Mouse (Mus musculus): ENCODE data around the gene Ctc1. TPM values are rescaled to one million over a fixed set of nuclear protein-coding genes. Genes with fewer than 3 reads are reported as not detected.
"Not testable (repeated sequence)": the region's sequence is repeated elsewhere in the genome, so short reads cannot be mapped to it uniquely, and the experiment has no call there.

The Ctc1 gene
- total RNA-seq, 2 experiments from 2014 or later, result 10.9 to 13.9 TPM

DNA sequence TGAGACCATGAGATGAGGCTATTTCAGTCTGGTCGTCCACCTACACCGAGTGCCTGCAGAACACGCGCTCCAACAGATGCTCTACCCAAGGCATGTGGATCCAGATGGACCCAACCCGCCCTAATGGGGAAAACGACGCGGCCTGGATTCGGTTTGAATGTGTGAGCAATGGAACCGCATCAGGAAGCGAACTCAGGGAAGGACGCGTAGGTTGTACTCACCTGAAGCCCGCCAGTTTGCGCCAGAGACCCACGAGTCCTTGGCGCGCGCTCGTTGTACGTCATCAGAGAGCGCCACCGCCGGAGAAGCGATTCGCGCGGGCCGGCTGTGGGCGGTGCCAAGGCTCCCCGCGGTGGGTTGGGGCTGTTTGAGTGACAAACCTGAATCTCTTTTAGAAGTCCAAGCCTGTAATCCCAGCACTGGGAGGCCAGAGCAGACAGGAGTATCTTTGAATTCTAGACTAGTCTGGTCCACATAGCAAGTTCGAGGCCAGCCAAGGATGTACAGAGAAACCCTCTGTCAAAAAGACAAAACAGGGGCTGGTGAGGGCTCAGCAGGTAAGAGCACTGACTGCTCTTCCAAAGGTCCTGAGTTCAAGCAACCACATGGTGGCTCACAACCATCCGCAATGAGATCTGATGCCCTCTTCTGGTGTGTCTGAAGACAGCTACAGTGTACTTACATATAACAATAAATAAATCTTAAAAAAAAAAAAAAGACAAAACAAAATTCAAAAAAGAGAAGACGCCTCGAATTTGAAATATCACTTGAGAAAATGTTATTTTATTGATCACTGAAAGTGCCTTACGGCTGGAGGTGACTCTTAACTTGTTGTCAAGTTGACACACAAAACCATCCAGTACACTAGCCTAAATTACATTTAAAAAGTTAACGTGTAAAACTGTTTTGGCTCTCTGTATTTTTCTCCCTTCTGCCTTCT lies 7.3 kb upstream of the Ctc1 start, which contains the start of gene Pfas:
Pfas (minus strand) TSS at position 279 of the 940 bp plus-strand sequence.
- peak; percentile 87 to 91 for DNase-seq

DNA sequence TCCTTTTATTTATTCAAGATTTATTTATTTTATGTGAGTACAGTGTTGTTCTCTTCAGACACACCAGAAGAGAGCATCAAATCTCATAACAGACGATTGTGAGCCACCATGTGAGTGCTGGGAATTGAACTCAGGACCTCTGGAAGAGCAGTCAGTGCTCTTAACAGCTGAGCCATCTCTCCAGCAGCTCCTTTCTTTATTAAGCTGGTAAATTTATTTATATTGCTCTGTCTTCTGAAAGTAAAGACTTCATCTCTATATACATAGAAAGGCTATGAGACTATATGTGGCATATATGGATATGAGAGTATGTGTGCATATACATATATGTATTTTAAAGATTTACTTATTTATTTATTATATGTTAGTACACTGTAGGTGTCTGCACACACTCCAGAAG lies 6.2 kb upstream of the Ctc1 start:
- no peak for DNase-seq

- no peak for DNase-seq
These were observed 5.0 kb upstream of the Ctc1 start for GRCm38 (mm10) chr11:69010400-69011323.

GRCm38 (mm10) chr11:69011445-69011844 lies 4.3 kb upstream of the Ctc1 start:
- not testable (repeated sequence) for DNase-seq

- peak; percentile 94 to 96 for DNase-seq
These were observed 3.6 kb upstream of the Ctc1 start for GRCm38 (mm10) chr11:69012071-69012601.

GRCm38 (mm10) chr11:69016755-69017154 lies 1.0 kb downstream of the Ctc1 start:
- DNase-seq, result no peak

- DNase-seq, result no peak
These were observed 5.0 kb downstream of the Ctc1 start for GRCm38 (mm10) chr11:69020691-69021090.

DNA sequence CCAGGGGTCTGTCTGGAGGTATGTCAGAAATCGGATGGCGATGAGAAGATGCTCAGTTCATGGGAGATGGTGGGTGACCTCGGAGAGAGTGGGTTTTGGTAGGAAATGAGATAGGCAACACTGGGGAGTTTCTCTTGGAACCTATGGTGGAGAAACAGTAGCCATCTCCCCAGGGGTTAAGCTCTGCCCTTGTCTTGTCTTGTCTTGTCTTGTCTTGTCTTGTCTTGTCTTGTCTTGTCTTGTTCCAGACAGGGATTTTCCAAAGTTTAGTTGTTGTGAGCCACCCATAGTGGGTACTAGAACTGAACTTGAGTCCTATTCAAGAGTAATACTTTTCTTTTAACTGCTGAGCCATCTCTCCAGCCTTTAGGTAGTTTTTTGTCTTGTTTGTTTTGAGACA lies 10.9 kb downstream of the Ctc1 start:
- DNase-seq, result no peak

- no peak for DNase-seq
These were observed 13.1 kb downstream of the Ctc1 start for GRCm38 (mm10) chr11:69028805-69029204.

- peak in 1 of 2 experiments; percentile 25 for DNase-seq
These were observed 17.8 kb downstream of the Ctc1 start for GRCm38 (mm10) chr11:69033552-69033951.

GRCm38 (mm10) chr11:69034585-69034984 lies 18.9 kb downstream of the Ctc1 start:
- DNase-seq, result no peak

DNA sequence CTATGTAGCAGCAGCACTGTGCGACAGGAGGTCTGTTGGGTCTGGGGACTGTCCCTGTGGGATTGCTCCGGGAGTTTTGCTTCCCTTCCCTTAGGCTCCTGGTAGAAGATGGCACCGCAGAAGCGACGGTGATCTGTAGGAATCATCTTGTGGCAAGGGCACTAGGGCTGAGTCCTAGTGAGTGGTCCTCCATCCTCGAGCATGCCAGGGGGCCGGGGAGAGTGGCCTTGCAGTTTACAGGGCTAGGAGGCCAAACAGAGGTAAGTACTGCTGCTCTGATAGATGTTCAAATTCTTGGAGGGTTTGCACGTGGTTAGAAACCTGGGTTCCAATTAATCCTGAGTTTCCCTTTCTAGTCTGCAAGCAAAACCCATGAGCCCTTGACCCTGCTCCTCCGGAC lies 19.7 kb downstream of the Ctc1 start:
- DNase-seq, result no peak

- DNase-seq, result peak; percentile 91 to 94
These were observed 20.1 kb downstream of the Ctc1 start for GRCm38 (mm10) chr11:69035849-69036248.

DNA sequence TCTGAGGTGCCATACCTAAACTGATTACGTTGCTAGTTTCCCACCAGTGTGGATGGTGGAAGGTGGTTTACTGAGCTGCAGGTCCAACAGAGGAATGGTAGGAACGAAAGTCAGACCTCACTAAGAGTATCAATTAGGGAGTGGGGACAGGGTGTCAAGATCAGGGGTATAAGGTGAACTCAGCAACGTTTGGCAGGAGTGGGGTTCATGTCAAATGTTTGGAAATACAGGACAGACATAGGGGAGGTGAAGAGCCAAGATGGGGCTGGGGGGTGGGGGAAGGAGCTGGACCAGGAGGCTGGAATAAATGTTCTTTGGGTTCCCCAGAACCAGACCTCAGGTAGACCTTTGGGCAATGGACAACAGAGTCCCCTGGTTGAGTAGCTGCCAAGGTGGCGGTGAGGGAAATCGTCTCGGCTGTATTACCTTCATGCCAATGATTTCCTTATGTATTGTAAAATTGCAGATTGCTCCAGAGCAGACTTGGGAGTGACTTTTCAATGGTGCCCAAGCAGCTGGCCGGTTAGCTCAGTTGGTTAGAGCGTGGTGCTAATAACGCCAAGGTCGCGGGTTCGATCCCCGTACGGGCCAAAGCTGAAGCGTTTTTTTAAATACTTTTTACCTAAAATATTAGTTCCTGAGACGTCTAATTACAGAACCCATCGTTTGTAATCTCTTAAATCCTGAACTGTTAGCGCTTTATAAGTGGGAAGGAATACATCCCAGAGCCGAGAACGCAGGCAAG lies 20.9 kb downstream of the Ctc1 start:
- DNase-seq, result peak; percentile 91 to 96

DNA sequence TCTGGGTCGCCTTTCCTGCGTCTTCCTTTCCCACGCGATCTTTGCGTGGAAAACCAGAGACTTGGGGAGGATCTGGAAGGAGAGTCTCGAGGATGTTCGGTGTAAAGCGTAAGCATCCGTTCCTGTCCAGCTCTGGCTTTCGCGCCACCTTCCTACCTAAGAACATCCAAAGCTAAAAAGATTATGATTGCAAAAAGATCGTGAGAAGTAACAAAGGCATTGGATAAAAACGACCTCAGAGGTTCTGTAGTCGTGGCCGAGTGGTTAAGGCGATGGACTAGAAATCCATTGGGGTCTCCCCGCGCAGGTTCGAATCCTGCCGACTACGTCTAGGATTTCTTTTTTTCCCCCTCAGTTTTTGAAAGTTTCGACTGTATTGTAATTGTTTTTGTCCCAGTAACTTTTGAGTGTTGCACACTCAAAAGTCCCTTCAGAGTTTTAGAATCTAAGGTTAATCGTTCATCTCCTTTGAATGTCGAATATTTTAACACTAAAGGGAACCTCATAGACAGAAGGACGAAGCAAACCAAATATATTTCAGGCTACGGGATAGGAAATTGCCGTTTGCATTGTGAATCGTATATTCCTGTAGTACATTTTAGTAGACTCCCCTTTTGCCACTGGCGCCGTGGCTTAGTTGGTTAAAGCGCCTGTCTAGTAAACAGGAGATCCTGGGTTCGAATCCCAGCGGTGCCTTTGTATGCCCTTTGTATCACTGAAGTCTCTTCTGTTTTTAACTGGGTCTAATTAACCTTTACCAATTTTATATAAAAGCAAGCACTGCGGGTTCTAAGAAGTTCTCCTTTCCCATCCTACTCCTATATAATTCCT lies 21.7 kb downstream of the Ctc1 start:
- peak; percentile 90 to 94 for DNase-seq

DNA sequence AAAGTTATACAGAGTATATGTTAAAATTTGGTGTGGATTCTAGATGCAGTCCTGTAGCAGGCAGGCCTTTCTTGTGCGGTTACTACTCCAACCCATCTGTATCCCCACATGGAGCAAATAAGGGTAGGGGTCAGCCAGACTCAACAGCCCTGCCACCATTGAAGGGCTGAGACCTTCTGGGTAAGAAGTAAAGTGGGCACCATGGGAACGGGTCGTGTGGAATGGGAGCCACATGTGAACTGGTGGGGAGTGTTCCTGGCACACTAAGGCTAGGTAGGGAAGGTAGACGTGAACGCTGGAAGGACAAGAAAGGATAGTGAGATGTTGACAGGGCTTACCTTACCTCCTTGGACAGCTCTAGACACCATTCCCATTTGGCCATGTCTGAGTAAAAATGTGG lies 22.5 kb downstream of the Ctc1 start:
- no peak for DNase-seq

- peak; percentile 87 to 89 for DNase-seq
These were observed 30.1 kb downstream of the Ctc1 start, which contains the start of gene Aurkb for GRCm38 (mm10) chr11:69045531-69046394. Aurkb (plus strand) TSS chr11:69045647.

DNA sequence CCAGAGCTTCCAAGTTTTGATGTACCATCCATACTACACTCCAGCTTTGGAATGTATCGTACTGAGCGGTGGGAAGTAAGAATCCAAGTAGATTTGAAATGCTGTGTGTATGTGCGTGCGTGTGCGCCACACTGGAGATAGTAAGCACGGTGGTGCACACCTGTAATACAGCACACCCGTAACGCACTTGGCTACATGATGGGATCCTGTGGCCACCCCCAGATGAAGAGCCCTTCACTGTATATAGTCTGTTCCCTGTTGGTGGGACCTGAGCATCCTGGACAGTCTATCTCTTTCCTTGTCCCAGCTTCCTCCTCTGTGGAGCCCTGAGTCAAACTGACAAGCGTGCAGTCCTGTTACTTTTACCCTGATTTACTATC lies 30.7 kb downstream of the Ctc1 start:
- no peak for DNase-seq

GRCm38 (mm10) chr11:69047592-69047991 lies 31.9 kb downstream of the Ctc1 start:
- no peak for DNase-seq

- no peak for DNase-seq
These were observed 32.4 kb downstream of the Ctc1 start for GRCm38 (mm10) chr11:69048151-69048550.

All from heart, adult 18-20 months (tissue).